Mouse (Mus musculus) retina, postnatal 1 day (tissue): Measurements from ENCODE around the gene Fkbp9.
"Not testable (repeated sequence)": the region's sequence is repeated elsewhere in the genome, so short reads cannot be mapped to it uniquely, and the experiment has no call there.

Experiments
- DNase-seq: peaks from one replicate; pipeline ENCODE4 v3.0.0-alpha.2; 2012

The Fkbp9 gene

DNA sequence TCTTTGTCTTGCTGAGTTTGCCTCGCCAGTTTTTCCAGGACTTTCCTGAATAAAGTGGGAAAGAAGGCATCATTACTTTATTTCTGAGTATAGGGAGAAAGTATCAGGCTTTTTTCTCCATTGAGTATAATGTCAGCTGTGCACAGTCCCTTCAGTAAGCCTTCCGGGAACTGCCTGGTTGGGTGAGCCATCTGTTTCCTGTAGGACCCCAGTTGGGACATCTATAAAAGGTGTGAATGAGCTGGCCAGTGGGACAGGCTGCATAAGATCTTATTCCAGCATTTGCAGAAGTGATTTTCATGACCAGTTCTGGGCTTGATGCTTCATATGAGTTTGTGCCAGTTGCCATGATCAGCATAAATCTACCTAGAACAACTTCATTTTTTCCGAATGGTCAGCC lies 11.4 kb downstream of the Fkbp9 start:
- DNase-seq = no peak

DNA sequence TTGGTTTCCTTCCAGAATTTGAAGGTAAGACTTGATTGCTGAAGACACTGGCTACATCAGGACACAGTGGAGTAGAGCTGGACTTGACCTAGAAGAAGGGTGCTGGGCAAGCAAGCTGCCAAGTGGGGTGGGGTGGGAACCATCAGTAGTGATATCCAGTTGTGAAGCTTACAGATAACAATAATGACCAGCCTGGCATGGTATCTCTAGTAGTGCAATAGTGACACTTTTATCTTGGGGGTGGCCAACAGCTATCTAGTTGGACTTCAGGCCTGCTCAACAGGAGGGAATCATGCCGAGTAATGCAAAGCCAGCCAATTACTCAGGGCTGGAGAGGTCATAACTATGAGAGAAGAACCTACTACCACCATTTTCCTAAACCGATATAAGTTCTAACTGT lies 12.5 kb downstream of the Fkbp9 start:
- no peak for DNase-seq

DNA sequence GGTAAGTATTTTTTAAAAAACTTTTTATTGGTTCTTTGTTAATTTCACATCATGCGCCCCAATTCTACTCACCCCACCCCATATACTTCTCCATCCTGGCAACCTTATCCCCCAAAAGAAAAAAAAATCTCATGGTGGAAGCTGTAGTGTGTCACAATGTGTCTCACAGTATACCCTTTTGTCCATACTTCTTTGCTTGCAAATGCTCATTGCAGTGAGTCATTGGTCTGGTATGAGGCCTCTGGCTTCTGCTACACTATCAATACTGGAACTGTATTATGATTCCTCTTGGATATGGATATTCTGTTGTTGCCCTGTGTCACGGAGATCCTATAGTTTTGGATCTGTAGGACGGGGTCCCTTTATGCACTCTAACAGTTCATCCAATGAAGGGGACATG lies 17.1 kb downstream of the Fkbp9 start:
- DNase-seq = no peak

DNA sequence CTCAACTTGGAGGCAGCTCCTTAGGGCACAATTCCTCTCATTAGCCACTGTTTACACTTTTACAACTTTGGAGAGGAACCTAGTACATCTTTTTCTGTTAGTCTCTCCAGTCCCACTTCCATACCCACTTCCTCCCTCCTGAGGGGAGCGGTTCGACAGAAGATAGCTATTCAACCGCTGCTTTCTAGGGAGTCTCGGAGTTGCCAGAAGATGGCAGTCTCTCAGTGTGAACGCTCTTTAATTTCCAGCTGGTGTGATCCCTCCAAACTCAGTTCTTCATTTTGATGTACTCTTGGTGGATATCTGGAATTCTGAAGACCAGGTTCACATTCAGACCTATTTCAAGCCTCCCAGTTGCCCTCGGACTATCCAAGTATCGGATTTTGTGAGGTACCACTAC lies 18.5 kb downstream of the Fkbp9 start:
- DNase-seq = peak; percentile 5

DNA sequence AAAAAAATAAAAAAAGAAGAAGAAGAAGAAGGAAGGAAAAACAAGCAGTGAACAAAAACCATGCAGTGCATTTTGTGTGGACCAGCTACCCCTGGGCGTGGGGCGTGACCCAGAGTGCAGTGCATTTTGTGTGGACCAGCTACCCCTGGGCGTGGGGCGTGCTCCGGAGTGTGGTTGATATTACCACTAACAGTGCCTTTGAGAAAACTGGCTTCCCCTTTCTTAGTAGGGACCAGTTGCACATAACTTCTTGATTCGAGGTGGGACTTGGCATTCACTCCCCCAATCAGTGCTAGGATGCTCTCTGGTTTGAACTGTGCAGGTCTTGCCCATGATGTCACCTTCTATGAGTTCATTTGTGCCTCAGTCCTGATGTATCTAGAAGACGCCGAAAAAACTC lies 22.9 kb downstream of the Fkbp9 start:
- DNase-seq = no peak

DNA sequence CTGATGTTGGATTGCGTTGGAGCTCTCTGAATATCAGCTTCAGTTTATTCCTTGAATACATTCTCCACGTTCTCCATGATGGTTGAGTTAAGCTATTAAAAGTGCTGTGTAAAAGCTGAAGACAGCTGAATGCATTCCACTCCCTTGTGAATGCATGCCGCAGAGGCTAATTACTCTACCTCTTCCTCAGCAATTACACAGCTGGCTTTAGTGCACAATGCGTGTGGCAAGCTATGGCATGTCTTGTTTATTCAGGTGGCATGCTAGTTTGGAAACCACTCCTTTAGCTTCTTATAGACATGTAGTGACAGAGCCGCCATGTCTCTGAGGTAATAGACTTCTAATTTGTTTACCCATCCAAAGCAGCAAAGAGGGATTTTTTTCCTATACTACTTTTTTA lies 24.9 kb downstream of the Fkbp9 start:
- DNase-seq = no peak

DNA sequence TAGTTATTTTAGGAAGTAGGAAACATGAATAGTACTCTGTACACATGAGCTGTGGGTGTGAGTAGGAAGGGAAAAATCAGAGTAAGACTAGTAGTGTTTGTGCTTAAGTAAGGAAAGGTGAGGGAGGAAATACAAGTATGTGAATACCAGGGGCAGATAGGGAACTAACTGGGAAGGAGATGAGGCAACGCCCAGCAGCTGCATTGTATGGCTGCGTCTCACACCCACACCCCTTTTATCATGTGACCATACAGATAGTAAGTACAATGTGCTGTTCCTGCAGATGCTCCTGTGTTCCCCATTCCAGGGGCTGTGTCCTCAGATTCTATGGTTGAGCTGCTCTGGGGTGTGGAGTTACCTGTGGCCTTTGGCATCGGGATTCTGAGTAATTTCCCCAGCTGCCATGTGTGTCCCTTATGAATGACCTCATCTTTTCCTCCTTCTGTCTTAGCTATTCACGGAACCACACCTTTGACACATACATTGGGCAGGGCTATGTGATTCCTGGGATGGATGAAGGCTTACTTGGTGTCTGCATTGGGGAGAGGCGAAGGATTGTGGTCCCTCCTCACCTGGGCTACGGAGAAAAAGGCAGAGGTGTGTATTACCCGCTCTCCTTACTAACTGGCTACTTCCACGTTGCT lies 28.5 kb downstream of the Fkbp9 start:
- DNase-seq = no peak

DNA sequence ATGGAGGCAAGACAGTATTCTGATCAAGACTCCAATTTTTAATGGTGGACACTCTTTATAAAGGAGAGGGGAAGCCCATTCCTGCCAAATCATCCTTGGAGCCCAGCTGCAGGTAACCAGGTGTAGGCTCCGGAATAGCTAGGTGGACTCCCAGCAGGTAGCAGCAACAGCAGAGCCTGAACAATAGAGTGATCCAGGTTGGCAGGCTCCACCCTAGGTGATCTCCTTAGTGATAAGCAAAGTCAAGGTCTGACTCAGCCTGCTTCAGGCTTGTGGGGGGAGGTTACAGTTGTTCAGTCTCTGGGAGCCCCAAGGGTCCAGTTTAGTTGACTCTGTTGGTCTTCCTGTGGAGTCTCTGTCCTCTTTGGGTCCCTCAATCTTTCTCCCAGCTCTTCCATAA lies 35.0 kb downstream of the Fkbp9 start:
- DNase-seq = not testable (repeated sequence)

DNA sequence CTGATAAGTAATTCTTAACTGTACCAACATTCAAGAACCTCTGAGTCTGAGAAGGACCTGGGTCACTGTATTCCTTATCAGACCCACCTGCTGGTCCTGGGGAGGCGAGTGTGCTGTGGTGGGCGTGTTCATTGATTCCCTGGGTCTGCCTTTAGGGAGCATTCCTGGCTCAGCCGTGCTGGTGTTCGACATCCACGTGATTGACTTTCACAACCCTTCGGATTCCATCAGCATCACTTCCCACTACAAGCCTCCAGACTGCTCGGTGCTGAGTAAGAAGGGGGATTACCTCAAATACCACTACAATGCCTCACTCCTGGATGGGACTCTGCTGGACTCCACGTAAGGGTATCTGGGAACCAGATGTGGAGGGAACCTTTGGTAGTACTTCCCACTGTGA lies 36.7 kb downstream of the Fkbp9 start:
- DNase-seq = no peak

DNA sequence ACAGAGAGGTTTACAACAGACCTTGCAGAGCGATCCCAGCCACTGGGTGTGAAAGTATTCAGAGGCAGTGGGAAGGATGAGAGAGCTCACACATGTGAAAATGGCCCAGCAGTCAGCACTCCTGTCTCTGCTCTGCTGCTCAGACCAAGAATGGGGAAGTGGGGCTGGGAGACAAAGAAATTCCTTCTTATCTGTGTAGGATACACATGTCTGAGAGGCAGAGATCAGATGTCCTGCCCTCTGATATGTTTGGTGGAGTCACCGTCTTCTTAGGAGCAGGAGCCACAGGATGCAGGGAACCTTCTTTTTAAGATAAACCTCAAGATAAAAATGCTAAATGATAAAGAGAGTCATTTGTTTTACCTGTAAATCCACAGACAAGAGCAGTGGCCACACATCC lies 38.2 kb downstream of the Fkbp9 start:
- DNase-seq = no peak

DNA sequence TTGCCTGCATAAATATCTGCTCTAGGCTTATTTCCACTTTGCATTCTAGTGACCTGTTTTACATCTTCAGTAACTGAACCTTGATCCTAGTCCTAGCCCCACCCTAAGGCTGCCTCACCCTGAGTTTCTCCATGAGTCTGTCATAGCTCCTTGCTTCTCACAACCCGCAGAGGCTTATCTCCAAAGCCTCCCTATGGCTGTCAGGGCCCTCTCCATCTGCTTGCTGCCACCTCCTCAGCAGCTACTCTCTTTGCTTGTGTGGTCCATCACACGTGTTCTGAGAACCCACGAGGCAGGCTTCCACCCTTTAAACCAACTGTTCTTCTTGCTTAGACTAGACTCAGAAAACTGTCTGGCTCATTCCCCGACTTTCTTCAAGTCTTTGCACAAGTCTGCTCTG lies 45.0 kb downstream of the Fkbp9 start:
- DNase-seq = no peak

DNA sequence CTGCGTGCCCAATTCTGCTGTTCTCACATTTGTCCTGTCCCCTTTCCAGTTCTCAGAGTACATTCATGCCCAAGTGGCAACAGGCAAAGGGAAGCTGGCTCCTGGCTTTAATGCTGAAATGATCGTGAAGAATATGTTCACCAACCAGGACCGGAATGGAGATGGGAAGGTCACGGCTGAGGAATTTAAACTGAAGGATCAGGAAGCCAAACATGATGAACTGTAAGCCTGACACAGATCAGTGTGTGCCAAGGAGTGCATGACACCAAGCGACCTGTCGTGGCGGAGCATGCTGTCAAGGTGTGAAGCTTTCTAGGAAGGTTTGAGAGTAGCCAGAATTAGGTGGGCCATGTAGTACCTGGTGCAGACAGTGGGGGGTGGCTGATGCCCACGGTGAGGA lies 46.1 kb downstream of the Fkbp9 start:
- no peak for DNase-seq

DNA sequence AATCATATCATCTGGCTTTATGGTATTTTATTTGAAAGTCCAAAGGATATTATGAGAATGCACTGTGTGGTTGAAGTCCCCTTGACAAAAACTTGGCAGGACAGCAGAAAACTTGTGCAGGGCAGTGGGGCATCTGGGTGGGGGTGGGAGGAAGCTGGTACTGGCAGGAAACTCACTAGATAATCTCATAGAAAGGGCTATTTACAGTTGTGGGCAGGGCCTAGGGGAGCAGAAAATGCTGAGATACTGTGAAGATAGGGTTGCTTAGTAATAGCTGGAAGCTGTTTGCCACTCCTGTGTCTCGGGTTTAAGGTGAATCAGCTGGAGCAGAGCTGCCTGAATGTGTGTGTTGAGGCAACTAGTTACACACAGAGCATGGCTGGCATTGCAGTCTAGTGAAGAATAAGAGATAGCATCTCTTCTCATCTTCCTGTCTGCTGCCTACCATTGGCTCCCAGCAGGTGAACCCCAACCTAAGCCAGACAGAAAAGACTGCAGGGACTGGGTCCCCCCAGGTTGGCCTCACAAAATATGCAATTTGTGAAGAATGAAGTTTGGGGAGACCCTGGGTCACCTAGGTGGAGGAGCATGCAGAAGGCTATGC lies 47.6 kb downstream of the Fkbp9 start:
- no peak for DNase-seq

DNA sequence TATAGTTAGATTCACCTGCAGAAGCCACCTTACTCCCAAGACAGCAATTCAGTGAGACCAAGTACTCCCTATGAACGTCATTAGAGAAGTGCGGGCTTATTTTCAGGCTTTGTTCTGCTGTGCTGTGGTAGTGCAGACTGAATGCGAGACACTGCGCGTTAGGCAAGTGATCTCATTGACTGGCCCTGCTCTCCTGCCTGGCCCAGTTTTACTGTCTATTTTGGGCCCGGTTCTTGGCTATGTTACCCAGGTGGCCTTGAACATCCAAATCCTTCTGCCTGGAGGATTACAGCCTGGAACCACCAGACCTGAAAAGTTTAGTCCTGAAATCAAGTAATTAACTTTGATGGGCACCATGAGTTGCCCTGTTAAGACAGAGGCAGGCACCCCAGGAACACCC lies 56.7 kb downstream of the Fkbp9 start:
- DNase-seq = no peak

DNA sequence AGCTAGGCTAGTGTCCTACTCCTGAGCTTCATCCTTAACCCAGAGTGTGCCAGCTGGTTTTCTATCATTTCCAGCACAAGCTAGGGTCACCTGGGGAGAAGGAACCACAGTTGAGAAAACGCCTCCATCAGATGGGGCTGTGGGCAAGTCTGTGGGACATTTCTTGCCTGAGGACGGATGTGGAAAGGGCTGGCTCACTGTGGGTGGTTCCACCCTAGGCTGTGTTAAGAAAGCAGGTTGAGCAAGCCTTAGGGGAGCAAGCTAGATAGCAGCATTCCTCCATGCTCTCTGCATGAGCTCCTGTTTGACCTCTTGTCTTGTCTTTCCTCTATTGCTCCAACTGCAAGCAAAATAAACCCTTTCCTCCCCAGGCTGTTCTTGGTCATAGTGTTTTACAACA lies 58.9 kb downstream of the Fkbp9 start:
- no peak for DNase-seq

DNA sequence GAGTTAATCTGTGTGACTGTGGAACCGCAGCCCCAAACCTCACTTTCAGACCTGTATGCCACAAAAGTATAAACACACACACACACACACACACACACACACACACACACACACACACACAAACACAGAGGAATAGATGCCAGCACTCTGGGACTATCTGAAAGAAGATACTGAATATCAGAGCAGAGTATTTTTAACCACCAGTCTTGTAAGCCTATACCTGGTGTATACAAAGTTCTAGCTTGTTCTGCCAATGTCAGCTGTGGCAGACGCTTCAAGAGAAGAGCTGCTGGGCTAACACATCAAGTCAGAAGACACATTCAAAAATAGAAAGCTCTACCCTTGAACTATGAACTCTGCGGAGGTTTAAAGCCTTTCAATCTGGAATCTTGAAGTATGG lies 67.7 kb downstream of the Fkbp9 start:
- DNase-seq = no peak

DNA sequence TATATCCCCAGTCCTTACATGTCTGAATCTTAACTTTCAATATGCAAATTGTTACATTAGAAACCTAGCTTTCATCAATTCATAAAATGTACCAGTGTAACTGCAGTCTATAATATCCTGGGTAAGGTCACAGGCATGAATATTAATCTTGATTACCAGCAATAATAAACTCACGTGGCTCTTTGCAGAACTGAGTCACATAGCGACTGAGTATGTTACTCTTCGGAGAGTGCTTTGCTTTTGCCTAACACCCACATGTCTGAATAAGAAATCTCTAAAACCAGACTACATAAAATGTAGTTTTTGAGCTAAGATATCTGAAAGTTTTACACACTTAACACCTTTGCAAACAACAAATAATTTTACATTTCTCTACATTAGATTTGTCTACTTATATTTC lies 69.5 kb downstream of the Fkbp9 start:
- no peak for DNase-seq

DNA sequence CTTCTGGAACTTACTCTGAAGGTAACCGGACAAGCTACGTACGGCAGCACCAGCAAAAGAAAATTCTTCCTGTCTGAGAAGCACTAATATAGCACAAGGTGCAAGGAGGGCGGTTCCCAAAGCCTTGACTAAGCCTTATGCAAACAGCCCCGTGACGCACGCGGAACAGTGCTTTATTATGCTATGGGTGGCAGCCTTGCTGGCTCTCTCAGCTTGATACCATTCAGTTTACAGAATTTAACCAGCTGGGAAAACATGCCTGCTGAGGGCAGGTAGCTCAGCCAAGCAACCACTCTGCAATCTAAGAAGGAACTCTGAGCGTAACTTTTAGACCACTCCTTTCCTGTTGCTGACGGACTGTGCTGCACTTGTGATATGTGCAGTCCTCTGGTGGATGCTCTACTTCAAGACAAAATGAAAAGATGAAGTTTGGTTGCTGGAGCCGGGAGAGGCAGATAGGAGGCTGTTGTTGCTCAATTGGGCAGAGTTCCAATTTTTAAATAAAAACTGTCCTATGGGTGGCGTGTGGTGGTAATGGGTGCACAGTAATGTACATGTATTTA lies 70.0 kb downstream of the Fkbp9 start:
- no peak for DNase-seq

DNA sequence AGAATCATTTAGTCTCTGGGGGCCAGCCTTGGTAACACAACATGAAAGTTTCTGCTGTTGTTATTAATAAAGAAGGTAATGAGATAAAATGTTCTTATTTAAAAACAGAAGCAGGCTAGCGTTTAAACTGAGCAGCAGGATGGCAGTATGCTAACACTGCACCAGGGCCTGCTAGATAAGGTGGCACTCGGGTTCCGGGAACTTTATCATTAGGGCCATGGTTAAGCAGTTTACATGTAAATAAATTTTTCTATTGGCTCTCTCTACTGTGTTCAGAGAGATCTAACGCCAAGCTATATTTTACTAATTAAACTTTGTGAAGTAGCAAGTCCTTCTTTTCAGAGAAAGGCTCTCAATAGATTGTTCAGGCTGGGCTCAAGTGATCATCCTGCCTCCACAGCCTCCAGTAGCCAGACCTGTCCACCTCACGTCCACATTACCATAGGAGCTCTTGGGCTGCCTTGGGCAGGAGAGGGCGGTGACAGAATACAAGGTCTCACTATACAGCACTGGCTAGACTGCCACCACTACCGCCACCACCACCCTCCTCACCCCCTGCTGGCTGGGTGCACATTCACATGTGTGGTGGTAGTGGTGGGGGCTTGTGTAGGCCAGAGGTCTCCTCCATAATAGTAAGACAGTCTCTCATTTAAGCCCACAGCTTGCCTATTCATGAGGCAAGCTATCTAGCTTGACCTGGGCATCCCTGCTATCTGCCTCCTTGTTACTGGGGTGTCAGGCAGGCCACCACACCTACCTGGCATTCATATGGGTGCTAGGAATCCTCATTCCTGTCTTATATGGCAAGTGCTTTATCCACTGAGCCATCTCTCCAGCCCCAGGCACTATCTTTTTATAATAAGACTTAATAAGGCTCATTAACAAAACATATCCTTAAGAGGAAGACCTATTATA lies 71.0 kb downstream of the Fkbp9 start:
- DNase-seq = no peak

DNA sequence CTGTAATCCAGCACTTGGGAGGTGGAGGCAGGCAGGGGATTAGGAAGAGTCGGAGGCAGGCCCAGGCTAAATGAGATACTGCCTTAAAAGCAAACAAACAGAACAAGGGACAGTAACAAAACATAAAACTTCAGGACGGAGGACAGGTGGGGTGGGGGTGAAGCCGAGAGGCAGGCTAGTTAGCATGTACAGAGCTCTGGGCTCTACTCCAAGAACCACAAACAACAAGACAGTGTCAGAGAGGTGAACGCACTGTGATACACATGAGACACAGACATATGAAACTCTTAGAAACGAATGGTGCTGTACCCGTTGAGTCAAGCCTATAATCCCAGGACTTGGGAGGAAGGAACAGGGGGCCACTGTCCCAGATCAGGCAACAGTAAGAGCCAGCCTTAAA lies 72.0 kb downstream of the Fkbp9 start:
- DNase-seq = no peak

DNA sequence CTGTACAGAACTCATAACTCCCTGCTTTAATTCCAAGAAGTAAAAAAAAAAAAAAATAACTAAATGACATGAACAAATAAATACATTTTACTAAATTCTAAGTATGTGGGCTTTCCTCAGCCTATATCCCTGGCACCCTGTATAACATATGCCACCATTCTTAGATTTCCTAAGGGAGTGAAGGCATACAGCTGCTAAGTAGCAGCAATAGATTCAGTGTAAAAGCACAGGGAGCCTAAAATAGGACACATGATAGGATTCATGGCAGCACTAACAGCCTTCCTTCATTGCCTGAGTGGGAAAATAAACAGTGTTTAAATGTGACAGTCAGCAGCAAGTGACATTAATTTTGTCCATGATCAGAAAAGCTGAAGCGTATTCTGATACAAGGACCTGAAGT lies 72.5 kb downstream of the Fkbp9 start:
- no peak for DNase-seq

DNA sequence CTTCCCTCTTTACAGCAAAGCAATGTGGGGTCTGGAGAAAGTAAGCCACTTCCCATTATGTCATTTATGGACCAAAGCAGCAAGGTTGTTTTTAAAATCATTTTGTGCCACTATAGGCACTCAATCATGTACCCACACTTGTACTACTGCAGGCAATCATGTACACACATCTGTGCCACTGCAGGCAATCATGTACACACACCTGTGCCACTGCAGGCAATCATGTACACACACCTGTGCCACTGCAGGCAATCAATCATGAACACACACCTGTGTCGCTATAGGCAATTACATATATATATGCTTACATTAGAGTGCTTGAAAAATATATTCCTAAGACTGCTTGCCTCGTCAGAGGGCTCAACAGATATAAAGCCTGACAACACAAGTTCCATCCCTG lies 73.1 kb downstream of the Fkbp9 start:
- no peak for DNase-seq

DNA sequence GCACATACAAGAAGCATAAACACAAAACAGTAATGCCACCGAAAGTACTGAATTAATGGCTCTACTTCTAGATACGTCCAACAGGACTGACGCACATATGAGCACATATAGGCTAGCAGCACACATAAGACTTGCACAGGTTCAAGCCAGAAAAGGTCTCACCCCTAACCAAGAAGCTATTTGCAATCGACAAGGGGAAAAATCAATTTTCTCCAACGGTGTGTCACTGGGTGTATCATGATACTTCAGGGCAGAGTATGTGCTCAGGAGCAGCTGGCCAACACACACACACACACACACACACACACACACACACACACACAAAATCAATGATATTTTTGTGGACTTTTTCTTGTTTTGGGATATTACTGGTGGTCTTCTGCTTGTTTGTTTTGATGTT lies 73.6 kb downstream of the Fkbp9 start:
- no peak for DNase-seq
